Mouse (Mus musculus): ENCODE results near the gene Far2.

DNA sequence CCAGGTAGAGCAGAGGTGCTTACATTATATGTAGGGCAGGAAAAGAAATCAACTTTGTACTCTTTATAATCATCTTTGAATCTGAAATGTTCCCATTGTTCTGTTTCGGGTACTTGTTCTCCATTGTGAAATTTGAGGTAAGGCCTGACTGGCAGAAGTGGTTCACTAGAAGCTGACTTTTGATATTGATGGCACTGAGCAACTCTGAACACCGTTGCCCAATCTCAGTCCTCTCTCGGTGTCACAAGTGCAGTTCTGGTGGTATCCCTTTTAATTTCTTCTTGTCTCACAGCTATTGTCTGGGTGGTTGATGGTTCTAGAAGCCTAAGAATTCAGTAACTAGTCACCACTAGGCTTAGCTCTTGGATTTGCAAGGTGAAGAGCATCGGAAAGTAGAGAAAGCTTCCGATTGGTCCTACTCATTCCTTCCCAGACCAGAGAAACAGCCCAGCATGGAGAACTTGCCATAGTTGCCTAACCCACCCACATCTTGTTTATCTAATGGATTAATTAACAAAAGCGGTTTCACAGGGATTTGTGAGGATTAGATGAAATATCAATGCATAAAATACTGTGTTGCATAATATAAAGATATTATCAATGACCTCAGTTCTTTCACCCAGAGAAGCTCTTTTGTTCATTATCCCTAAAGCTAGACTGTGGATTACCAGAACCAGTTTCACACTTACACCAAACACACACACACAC is 92.4 kb downstream of the Far2 start:
- no peak for TF ChIP-seq POLR2A (IDR thresholded peaks at IDR 0.05; ENCODE audit: extremely low read depth, insufficient read depth, low read length)
- TF ChIP-seq CTCF (IDR thresholded peaks at IDR 0.05; ENCODE audit: low read depth, low read length), result no peak
